Mouse (Mus musculus): ENCODE data around the gene Prdx6. TPM values are rescaled to one million over a fixed set of nuclear protein-coding genes. Genes with fewer than 3 reads are reported as not detected.

Prdx6 gene
- polyA plus RNA-seq, 1 experiment from 2014 or later, result 587 TPM

- no peaks in the 10 kb centered on the region for H3K9me3 ChIP-seq
- H3K27me3 ChIP-seq (ENCODE audit: insufficient read depth, poor library complexity, severe bottlenecking), result no peaks in the 10 kb centered on the region
- H3K36me3 ChIP-seq, result no peaks in the 10 kb centered on the region
- no peaks in the 10 kb centered on the region for H3K4me1 ChIP-seq
- no peak overlapping the region for H3K27ac ChIP-seq
- no peak for DNase-seq (ENCODE audit: low spot score)
- H3K4me3 ChIP-seq, result no peak overlapping the region
- 87% methylated on average over 8 of the region's 8 CpGs for WGBS
Measured at GRCm38 (mm10) chr1:161263584-161263983, 12.6 kb upstream of the Prdx6 start.

- Histone ChIP-seq H3K4me1 (no peaks in the 10 kb centered on the region; the same call in 1 of the 2 replicates), H3K9me3 (no peaks in the 10 kb centered on the region), H3K36me3 (no peaks in the 10 kb centered on the region), H3K27me3 (ENCODE audit: insufficient read depth, poor library complexity, severe bottlenecking) (no peaks in the 10 kb centered on the region), H3K27ac (no peak overlapping the region), H3K4me3 (no peak overlapping the region)
- no peak for DNase-seq (ENCODE audit: low spot score)
- WGBS, result 89% methylated on average over 2 of the region's 2 CpGs
Measured at GRCm38 (mm10) chr1:161262542-161262941, 11.5 kb upstream of the Prdx6 start.

GRCm38 (mm10) chr1:161260761-161261160 is 9.7 kb upstream of the Prdx6 start:
- WGBS, result 73% methylated on average over 2 of the region's 2 CpGs
- no peaks in the 10 kb centered on the region for H3K27me3 ChIP-seq (ENCODE audit: insufficient read depth, poor library complexity, severe bottlenecking)
- no peak for DNase-seq (ENCODE audit: low spot score)
- no peaks in the 10 kb centered on the region; the same call in 1 of the 2 replicates for H3K4me1 ChIP-seq
- H3K36me3 ChIP-seq, result no peaks in the 10 kb centered on the region
- H3K27ac ChIP-seq, result no peak overlapping the region
- H3K9me3 ChIP-seq, result no peaks in the 10 kb centered on the region
- H3K4me3 ChIP-seq, result no peak overlapping the region

DNA sequence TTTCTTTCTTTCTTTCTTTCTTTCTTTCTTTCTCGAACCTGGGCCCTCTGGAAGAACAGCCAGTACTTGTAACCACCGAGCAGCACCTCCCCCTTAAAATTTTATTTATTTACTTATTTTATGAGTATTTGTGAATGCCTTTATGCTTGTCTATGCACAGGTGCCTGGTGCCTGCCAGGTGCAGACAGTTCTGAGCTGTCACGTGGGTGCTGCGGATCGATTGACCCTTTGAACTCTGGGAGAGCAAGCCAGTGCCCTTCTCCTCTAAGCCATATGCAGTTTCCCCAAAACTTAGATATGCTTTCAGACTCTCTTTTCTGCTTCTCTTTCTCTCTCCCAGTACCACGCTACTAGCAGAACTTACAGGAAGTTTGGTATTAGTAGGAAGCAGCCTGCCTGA is 8.1 kb upstream of the Prdx6 start:
- WGBS, result 76% methylated on average over 6 of the region's 6 CpGs
- H3K27me3 ChIP-seq (ENCODE audit: insufficient read depth, poor library complexity, severe bottlenecking), result no peaks in the 10 kb centered on the region
- H3K27ac ChIP-seq, result no peak overlapping the region
- H3K36me3 ChIP-seq, result no peaks in the 10 kb centered on the region
- no peaks in the 10 kb centered on the region for H3K9me3 ChIP-seq
- no peak overlapping the region for H3K4me3 ChIP-seq
- DNase-seq (ENCODE audit: low spot score), result no peak
- H3K4me1 ChIP-seq, result no peaks in the 10 kb centered on the region; the same call in 1 of the 2 replicates

GRCm38 (mm10) chr1:161258331-161258730 is 7.3 kb upstream of the Prdx6 start:
- no peak for DNase-seq (ENCODE audit: low spot score)
- no peak overlapping the region for H3K4me3 ChIP-seq
- no peaks in the 10 kb centered on the region for H3K9me3 ChIP-seq
- WGBS, result 87% methylated on average over 2 of the region's 2 CpGs
- H3K27ac ChIP-seq, result no peak overlapping the region
- H3K27me3 ChIP-seq (ENCODE audit: insufficient read depth, poor library complexity, severe bottlenecking), result no peaks in the 10 kb centered on the region
- peaks cover 3% of the 10 kb centered on the region; the same call in 1 of the 2 replicates for H3K4me1 ChIP-seq
- no peaks in the 10 kb centered on the region for H3K36me3 ChIP-seq

GRCm38 (mm10) chr1:161256918-161257317 is 5.9 kb upstream of the Prdx6 start:
- DNase-seq (ENCODE audit: low spot score), result peak; percentile 71
- Histone ChIP-seq H3K9me3 (no peaks in the 10 kb centered on the region), H3K27me3 (ENCODE audit: insufficient read depth, poor library complexity, severe bottlenecking) (no peaks in the 10 kb centered on the region), H3K4me3 (no peak overlapping the region), H3K4me1 (peaks cover 8% of the 10 kb centered on the region; the same call in 1 of the 2 replicates), H3K27ac (no peak overlapping the region), H3K36me3 (no peaks in the 10 kb centered on the region)
- WGBS, result 61% methylated on average over 7 of the region's 7 CpGs

DNA sequence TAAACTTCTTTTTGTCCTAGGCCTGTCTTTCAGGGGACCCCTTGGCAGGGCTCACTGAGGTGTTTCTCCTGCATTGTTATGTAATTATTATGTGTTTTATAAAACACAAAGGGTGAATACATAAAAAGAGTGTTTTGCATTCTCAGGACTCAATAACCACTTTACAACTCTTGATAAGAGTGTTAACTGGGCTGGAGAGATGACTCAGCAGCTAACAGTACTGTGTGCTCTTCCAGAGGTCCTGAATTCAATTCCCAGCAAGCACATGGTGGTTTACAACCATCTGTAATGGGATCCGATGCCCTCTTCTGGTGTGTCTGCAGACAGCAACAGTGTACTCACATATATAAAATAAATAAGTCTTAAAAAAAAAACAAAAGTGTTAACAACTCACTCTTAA is 3.3 kb upstream of the Prdx6 start:
- H3K9me3 ChIP-seq, result no peaks in the 10 kb centered on the region
- no peak for DNase-seq (ENCODE audit: low spot score)
- peaks cover 18% of the 10 kb centered on the region for H3K4me1 ChIP-seq
- 0 out of 2 replicates have a peak overlapping the region, but pooled peaks have one; percentile 29 for H3K27ac ChIP-seq
- 84% methylated on average over 1 of the region's 1 CpGs for WGBS
- no peaks in the 10 kb centered on the region for H3K27me3 ChIP-seq (ENCODE audit: insufficient read depth, poor library complexity, severe bottlenecking)
- no peak overlapping the region for H3K4me3 ChIP-seq
- H3K36me3 ChIP-seq, result no peaks in the 10 kb centered on the region

DNA sequence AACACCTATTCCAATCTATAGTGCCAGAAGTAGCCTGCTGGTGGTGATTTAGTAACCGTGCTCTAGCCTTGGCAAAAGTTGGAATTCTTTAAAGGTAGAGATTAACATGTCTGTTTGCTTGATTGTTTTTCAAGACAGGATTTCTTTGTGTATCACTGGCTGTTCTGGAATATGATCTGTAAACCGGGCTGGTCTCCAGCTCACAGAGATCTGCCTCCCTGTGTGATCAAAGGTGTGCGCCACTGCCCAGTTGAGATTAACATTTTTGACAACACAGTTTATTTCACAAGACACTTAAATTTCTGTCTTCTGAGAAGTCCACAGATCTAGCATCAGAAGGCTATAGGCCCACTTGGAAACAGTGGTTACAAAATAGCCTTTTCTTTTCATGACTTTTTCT is 1.9 kb upstream of the Prdx6 start:
- Histone ChIP-seq H3K4me3 (no peak overlapping the region), H3K36me3 (no peaks in the 10 kb centered on the region), H3K27me3 (ENCODE audit: insufficient read depth, poor library complexity, severe bottlenecking) (no peaks in the 10 kb centered on the region), H3K4me1 (peaks cover 31% of the 10 kb centered on the region), H3K27ac (no peak overlapping the region), H3K9me3 (no peaks in the 10 kb centered on the region)
- WGBS, result 80% methylated on average over 3 of the region's 3 CpGs
- DNase-seq (ENCODE audit: low spot score), result no peak

DNA sequence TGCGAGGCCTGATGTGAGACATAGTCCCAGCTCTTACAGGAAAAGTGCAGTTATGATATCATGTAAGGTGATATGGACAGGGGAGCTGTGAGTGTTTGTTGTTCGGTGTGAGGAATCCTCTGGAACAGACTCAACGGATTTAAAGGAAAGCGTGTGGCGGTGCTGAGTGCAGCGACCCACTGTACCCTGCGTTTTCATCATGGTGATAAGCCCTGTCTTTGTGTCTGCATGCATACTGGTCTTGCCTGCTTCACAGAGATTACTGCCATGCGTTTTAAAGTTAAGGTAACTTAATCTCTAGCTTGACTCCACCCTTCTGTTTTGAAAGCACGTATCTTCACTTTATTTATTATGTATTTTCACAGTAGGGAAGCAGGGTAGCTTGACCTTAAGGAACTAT is 1.3 kb upstream of the Prdx6 start:
- no peaks in the 10 kb centered on the region for H3K36me3 ChIP-seq
- peak; percentile 81 for DNase-seq (ENCODE audit: low spot score)
- 68% methylated on average over 9 of the region's 9 CpGs for WGBS
- peaks cover 31% of the 10 kb centered on the region for H3K4me1 ChIP-seq
- no peak overlapping the region for H3K4me3 ChIP-seq
- H3K9me3 ChIP-seq, result no peaks in the 10 kb centered on the region
- peak overlapping the region; percentile 67; the same call in 1 of the 2 replicates for H3K27ac ChIP-seq
- H3K27me3 ChIP-seq (ENCODE audit: insufficient read depth, poor library complexity, severe bottlenecking), result no peaks in the 10 kb centered on the region

DNA sequence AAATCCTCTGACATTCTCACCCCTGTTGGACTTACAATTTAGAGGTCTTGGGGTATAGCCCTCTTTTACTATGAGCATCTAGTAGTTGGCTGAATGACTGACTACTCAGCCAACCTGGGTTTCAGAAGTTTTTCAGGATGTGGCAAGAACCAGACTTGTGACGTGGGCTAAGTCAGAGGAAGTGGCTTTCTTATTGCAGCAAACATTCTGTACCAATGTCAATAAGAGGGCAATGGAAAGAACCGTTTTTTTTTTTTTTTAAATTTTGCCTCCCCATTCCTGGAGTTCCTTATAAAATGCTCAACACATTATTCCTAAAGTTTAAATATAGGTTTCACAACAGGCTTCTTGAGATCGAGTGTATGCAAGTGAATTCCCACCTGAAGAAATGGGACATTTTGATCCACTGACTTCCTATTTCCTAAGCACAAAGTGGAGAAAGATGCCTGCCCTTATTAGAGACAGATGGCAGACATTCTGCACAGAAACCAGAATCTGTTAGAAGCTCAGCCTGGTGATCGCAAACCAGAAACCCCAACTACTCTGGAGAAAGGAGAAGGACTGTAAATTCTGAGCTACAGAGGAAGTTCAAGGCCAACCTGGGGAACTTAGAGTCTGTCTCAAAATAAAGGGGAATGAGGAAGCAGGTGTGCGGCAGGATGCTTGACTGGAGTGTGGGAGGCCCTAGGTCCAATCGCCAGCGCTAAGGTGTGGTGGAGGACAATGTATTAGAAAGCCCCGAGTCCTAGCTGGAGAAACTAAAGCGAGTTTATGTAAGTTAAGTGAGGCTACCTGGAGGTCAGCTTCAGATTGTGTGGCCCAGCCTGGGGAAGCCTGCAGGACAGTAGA is 622 bp upstream of the Prdx6 start:
- DNase-seq (ENCODE audit: low spot score), result no peak
- H3K36me3 ChIP-seq, result peaks cover 6% of the 10 kb centered on the region
- WGBS, result 68% methylated on average over 9 of the region's 9 CpGs

DNA sequence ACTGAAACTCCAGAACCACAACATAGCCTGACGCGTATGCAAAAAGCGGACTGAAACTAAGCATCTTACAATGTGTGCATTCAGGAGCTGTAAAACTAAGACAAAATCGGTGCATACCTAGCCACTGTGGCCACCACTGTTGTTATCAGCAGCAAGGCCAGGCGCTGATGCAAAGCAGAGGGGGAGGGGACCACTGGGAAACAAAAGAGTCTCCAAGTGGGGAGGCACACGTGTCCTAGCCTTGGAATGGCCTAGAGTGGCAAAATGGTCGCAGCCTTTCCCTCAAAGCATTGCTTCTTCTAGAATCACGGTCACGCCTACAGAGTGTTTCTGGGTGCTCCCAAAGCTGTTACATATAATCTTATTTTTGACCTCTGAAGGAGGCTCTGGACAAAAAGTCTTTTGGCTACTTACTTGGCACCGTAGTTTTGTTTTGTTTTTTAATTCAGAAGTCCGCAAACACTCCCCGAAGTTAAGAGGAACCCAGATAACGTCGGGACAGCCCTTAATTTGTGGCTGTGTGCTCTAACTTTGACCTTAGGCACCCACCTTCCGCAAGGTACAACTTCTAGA is 902 bp downstream of the Prdx6 start:
- peaks cover 22% of the 10 kb centered on the region for H3K36me3 ChIP-seq
- peak; percentile 89 for DNase-seq (ENCODE audit: low spot score)
- no peaks in the 10 kb centered on the region for H3K27me3 ChIP-seq (ENCODE audit: insufficient read depth, poor library complexity, severe bottlenecking)
- peak overlapping the region; percentile 97 for H3K27ac ChIP-seq
- 2% methylated on average over 15 of the region's 15 CpGs for WGBS
- peaks cover 31% of the 10 kb centered on the region for H3K4me1 ChIP-seq
- H3K9me3 ChIP-seq, result no peaks in the 10 kb centered on the region
- peak overlapping the region; percentile 90 for H3K4me3 ChIP-seq

More for the DNA sequence above, 622 bp upstream of the Prdx6 start:
- H3K4me3 ChIP-seq, result peak overlapping the region; percentile 90
- H3K9me3 ChIP-seq, result no peaks in the 10 kb centered on the region
- no peaks in the 10 kb centered on the region for H3K27me3 ChIP-seq (ENCODE audit: insufficient read depth, poor library complexity, severe bottlenecking)
- H3K27ac ChIP-seq, result peak overlapping the region; percentile 97
- H3K4me1 ChIP-seq, result peaks cover 31% of the 10 kb centered on the region

GRCm38 (mm10) chr1:161249442-161249841 is 1.6 kb downstream of the Prdx6 start:
- peaks cover 27% of the 10 kb centered on the region for H3K36me3 ChIP-seq
- H3K4me1 ChIP-seq, result peaks cover 31% of the 10 kb centered on the region
- H3K27me3 ChIP-seq (ENCODE audit: insufficient read depth, poor library complexity, severe bottlenecking), result no peaks in the 10 kb centered on the region
- no peak for DNase-seq (ENCODE audit: low spot score)
- WGBS, result 18% methylated on average over 6 of the region's 6 CpGs
- no peaks in the 10 kb centered on the region for H3K9me3 ChIP-seq
- H3K4me3 ChIP-seq, result peak overlapping the region; percentile 90
- H3K27ac ChIP-seq, result peak overlapping the region; percentile 97

GRCm38 (mm10) chr1:161248685-161249084 is 2.3 kb downstream of the Prdx6 start:
- Histone ChIP-seq H3K9me3 (no peaks in the 10 kb centered on the region), H3K27me3 (ENCODE audit: insufficient read depth, poor library complexity, severe bottlenecking) (no peaks in the 10 kb centered on the region), H3K4me3 (peak overlapping the region; percentile 90), H3K27ac (no peak overlapping the region), H3K4me1 (peaks cover 31% of the 10 kb centered on the region), H3K36me3 (peaks cover 35% of the 10 kb centered on the region)
- no peak for DNase-seq (ENCODE audit: low spot score)
- 56% methylated on average over 7 of the region's 7 CpGs for WGBS
